Mouse (Mus musculus) midbrain, embryonic 12.5 days (tissue): ENCODE results near the gene Diexf. TPM values are rescaled to one million over a fixed set of nuclear protein-coding genes. Genes with fewer than 3 reads are reported as not detected.

Source experiments
- ATAC-seq: fragments of 200-750 bp; cut with Nextera tagmentation; 2 replicates; pipeline ENCODE4 v1.8.0; 2017; ENCODE audit warnings: low read depth, moderate TSS enrichment, moderate library complexity; ENCODE audit not compliant: low FRiP score
- H3K27ac ChIP-seq: fragments of 300-500 bp; sonication (generic); replicated peaks from 2 replicates; pipeline ENCODE4 v1.5.1; 2016; ENCODE audit warnings: mild to moderate bottlenecking
- H3K27me3 ChIP-seq: fragments of 300-500 bp; sonication (generic); 2 replicates; pipeline ENCODE4 v1.6.1; 2016; ENCODE audit warnings: mild to moderate bottlenecking
- H3K36me3 ChIP-seq: fragments of 300-500 bp; sonication (generic); 2 replicates; pipeline ENCODE4 v1.6.1; 2016
- H3K4me1 ChIP-seq: fragments of 300-500 bp; sonication (generic); 2 replicates; pipeline ENCODE4 v1.6.1; 2016
- H3K4me2 ChIP-seq: fragments of 300-500 bp; sonication (generic); replicated peaks from 2 replicates; pipeline ENCODE4 v1.6.1; 2016; ENCODE audit warnings: mild to moderate bottlenecking, moderate library complexity
- H3K4me3 ChIP-seq: fragments of 300-500 bp; sonication (generic); 2 replicates; pipeline ENCODE4 v1.5.1; 2016; ENCODE audit warnings: mild to moderate bottlenecking
- H3K9ac ChIP-seq: fragments of 300-500 bp; sonication (generic); replicated peaks from 2 replicates; pipeline ENCODE4 v1.6.1; 2016; ENCODE audit warnings: mild to moderate bottlenecking, moderate library complexity
- H3K9me3 ChIP-seq: fragments of 300-500 bp; sonication (generic); 2 replicates; pipeline ENCODE4 v1.6.1; 2016; ENCODE audit warnings: mild to moderate bottlenecking
- WGBS: fragments of 180-500 bp; shearing (Covaris S2); methylation state at CpG from one replicate; pipeline ENCODE4 v1.1.7; 2016; 5-methylcytosine and 5-hydroxymethylcytosine counted together
- polyA plus RNA-seq: library from polyadenylated mRNA; unstranded; fragments of >200 nt; fragmentation: Nextera tagmentation; extraction: Ambion mirVana; gene quantifications from 2 replicates; pipeline ENCODE4 v1.2.1, GENCODE M21; 2016

Gene Diexf
- polyA plus RNA-seq, 1 experiment from 2014 or later = 8.3 TPM

DNA sequence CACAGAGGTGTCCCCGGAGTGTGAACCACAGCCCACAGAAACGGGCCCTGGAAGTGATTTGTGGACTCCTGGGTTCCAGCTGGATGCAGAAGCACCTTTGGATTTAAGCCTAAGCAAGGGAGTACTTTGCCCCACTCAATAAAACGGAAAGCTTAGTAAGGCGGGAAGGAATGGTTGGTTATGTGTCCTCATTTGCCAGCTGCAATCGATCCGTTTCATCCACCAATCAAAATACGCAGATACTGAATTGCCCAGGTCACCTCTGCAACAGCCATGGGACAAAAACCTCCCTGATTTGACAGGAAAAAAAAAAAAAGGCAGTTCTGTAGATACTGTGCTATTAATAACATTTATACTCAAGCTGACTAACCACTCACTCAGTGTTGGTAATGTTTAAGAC is 47.0 kb downstream of the Diexf start:
- 83% methylated on average over 7 of the region's 7 CpGs for WGBS
- no peaks in the 10 kb centered on the region for H3K36me3 ChIP-seq
- H3K27me3 ChIP-seq = no peaks in the 10 kb centered on the region
- H3K27ac ChIP-seq = peak overlapping the region; percentile 16; the same call in 1 of the 2 replicates
- no peak overlapping the region for H3K4me3 ChIP-seq
- no peak overlapping the region for H3K9ac ChIP-seq
- no peak overlapping the region for H3K4me2 ChIP-seq
- H3K9me3 ChIP-seq = no peaks in the 10 kb centered on the region
- ATAC-seq = no peak
- H3K4me1 ChIP-seq = peaks cover 17% of the 10 kb centered on the region

DNA sequence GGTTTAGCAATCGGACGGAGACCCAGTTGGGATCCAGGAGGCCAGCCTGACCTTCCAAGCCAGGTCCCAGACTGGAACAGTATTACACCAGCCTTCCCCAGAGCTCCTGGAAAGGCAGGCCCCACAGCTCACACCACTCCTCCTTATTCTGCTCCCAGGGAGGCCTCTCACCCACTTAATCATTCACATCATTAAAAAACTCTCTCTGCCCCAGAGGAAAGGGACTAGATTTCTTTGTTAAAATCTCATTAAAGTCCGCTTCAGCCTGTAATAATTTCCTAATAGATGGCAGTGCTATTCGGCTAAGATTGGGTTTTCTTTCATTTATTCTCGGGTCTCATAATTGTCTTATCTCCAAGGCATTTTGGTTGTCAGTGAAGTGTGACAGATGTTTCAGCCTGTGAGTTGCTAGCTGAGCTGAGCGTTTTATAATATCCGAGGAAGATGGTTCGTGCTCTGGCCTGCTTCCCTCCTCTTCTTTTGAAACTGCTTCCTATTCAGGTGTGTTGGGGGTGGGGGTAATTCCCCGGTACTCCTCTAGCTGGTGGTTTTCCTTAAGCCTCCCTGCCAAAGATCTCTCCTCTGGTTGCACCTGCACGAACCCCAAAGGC is 47.7 kb downstream of the Diexf start:
- Histone ChIP-seq H3K9me3 (no peaks in the 10 kb centered on the region), H3K4me3 (no peak overlapping the region), H3K4me2 (no peak overlapping the region), H3K27ac (peak overlapping the region; percentile 16; the same call in 1 of the 2 replicates), H3K36me3 (no peaks in the 10 kb centered on the region), H3K9ac (no peak overlapping the region), H3K27me3 (no peaks in the 10 kb centered on the region), H3K4me1 (peaks cover 17% of the 10 kb centered on the region)
- 41% methylated on average over 10 of the region's 10 CpGs for WGBS
- ATAC-seq = no peak

DNA sequence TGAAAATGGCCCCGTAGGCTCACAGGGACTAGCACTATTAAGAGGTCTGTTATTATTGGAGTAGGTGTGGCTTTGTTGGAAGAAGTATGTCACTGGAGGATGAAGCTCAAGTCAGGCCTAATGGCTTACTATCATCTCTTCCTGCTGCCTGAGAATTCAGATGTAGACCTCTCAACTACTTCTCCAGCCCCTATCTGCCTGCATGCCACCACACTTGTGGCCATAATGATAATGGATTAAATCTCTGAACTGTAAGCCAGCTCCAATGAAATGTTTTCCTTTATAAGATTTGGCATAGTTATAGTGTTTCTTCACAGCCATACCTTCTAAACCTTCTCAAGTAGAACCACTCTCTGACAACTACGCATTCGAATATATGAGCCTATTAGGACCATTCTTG is 67.5 kb downstream of the Diexf start:
- ATAC-seq = no peak
- WGBS = 97% methylated on average over 3 of the region's 3 CpGs

DNA sequence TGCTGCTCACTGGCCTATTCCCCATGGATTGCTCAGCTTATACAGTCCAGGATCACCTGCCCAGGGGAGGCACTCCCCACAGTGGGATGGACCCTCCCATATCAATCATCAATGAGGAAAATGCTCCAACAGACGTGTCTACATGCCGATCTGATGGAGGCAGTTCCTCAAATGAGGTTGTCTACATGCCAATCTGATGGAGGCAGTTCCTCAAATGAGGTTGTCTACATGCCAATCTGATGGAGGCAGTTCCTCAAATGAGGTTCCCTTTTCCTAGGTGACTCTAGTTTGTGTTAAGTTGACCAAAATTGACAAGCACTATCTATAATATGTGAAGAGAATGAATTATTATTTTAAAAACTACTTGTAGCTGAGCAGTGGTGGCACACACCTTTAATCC is 69.9 kb downstream of the Diexf start:
- no peaks in the 10 kb centered on the region for H3K4me1 ChIP-seq
- H3K27me3 ChIP-seq = no peaks in the 10 kb centered on the region
- H3K4me3 ChIP-seq = no peak overlapping the region
- H3K9me3 ChIP-seq = no peaks in the 10 kb centered on the region
- H3K36me3 ChIP-seq = no peaks in the 10 kb centered on the region
- no peak overlapping the region for H3K9ac ChIP-seq
- 79% methylated on average over 2 of the region's 2 CpGs for whole genome bisulfite sequencing
- H3K4me2 ChIP-seq = no peak overlapping the region
- H3K27ac ChIP-seq = no peak overlapping the region
- ATAC-seq = no peak

More for the DNA sequence above, 67.5 kb downstream of the Diexf start:
- Histone ChIP-seq H3K9me3 (no peaks in the 10 kb centered on the region), H3K4me2 (no peak overlapping the region), H3K4me1 (no peaks in the 10 kb centered on the region), H3K27me3 (no peaks in the 10 kb centered on the region), H3K4me3 (no peak overlapping the region), H3K27ac (no peak overlapping the region), H3K9ac (no peak overlapping the region), H3K36me3 (no peaks in the 10 kb centered on the region)

DNA sequence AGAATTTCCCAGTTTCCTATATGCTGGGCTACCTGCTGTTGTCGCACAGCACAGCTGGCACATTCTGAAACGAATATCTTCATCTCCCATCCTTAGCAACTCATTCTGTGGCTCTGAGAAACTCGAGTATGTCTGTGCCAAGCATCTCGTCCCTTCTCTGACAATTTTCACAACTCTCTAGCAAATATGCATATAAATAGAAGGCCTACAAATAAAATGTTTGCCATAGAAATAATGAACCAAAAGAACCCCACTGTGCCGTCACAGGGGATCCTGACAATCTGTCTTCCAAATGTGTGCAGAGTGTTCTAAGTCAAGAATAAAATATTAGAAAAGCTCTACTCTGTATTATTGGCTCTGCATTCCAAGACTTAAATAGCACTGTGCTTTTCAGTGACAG is 70.5 kb downstream of the Diexf start:
- Histone ChIP-seq H3K36me3 (no peaks in the 10 kb centered on the region), H3K4me2 (no peak overlapping the region), H3K9me3 (no peaks in the 10 kb centered on the region), H3K4me3 (no peak overlapping the region), H3K9ac (no peak overlapping the region), H3K27ac (no peak overlapping the region), H3K27me3 (no peaks in the 10 kb centered on the region), H3K4me1 (no peaks in the 10 kb centered on the region)
- ATAC-seq = no peak
- WGBS = 71% methylated on average over 5 of the region's 5 CpGs

DNA sequence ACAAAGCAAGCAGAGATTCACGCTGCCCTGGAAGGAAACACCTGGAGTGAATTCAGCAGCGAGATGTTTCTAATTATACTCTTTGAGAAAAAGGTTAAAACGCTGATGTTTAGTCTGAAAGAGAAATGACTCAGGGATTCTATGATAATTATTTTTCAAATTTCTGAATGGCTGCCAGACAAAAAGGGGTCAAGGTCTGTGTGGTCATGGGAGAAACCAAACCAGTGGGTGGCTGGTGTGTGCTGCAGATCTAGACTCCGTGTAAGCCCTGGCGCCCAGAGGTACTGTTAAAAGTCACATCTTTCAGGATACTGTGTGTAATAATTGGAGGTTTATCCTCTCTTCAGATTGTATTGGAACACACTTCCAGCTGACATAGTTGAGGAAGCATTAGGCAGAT is 75.7 kb downstream of the Diexf start:
- Histone ChIP-seq H3K27ac (no peak overlapping the region), H3K36me3 (no peaks in the 10 kb centered on the region), H3K9ac (no peak overlapping the region), H3K4me2 (no peak overlapping the region), H3K27me3 (no peaks in the 10 kb centered on the region), H3K9me3 (no peaks in the 10 kb centered on the region), H3K4me3 (no peak overlapping the region), H3K4me1 (no peaks in the 10 kb centered on the region)
- no peak for ATAC-seq
- WGBS = 82% methylated on average over 5 of the region's 5 CpGs

DNA sequence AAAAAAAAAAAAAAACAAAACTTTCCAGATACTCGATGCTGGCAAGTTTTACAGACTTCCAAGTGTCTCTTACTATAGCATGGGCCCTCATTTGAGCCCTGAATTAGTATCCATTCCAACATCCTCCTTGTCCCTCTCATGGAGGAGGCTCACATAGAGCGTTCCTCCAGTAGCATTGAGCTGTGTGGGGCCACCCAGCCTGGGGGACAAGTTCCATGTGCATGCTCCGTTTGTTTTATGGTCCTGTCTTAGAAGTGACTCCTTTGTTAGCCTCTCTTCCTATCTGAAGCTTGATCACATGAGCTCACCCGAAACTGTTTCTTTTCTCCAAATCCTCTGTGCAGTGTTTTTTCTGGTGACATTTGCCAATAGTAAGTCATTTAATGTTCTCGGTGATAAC is 77.0 kb downstream of the Diexf start:
- Histone ChIP-seq H3K27ac (no peak overlapping the region), H3K4me1 (no peaks in the 10 kb centered on the region), H3K36me3 (no peaks in the 10 kb centered on the region), H3K27me3 (no peaks in the 10 kb centered on the region), H3K9me3 (no peaks in the 10 kb centered on the region), H3K4me3 (no peak overlapping the region), H3K4me2 (no peak overlapping the region), H3K9ac (no peak overlapping the region)
- WGBS = 85% methylated on average over 5 of the region's 5 CpGs
- no peak for ATAC-seq

DNA sequence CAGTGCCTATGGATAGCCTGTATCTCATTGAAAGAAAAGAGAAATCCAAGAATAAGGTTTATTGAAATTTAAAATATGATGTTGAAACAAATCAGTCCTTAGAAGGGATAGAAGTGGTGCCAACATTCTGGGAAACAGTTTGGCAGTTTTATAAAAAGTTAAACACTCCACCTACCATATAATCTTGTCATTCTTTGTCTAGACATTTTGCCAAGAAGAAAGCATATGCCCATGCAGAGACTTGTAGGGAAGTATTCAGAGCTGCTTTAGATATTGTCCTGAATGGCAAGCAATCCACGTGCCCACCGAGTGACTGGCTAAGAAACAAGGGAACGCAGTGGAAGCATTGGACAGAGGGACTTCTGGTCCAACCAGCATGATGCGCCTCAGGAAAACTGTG is 82.5 kb downstream of the Diexf start:
- Histone ChIP-seq H3K9ac (no peak overlapping the region), H3K36me3 (no peaks in the 10 kb centered on the region), H3K27me3 (no peaks in the 10 kb centered on the region), H3K4me1 (no peaks in the 10 kb centered on the region), H3K4me2 (no peak overlapping the region), H3K27ac (no peak overlapping the region), H3K4me3 (no peak overlapping the region), H3K9me3 (no peaks in the 10 kb centered on the region)
- no peak for ATAC-seq
- 90% methylated on average over 4 of the region's 4 CpGs for WGBS

DNA sequence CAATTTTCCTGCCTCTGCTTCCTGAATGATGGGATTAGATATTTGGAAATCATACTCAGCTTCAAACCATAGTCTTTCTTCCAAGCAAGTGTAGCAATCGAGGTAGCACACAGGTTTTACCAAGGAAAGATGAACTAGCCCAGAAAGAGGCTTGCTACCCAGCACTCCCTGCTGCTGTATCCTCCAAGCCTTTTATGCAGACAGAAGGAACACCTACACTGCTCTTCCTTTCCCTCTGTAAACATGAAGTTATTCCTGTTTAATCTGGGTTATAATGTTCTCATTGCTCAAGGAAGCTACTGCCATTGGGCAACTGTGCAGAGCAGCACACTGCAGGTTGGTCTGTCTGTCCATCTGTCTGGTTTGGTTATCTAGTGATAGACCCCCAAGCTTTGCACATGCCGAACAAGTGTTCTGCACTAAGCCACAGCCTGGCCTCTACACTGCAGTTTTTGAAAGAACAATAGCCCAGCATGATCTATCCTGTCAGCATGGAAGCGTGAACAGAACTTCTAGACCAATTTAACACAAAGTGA is 87.2 kb downstream of the Diexf start:
- WGBS = 60% methylated on average over 3 of the region's 3 CpGs
- no peak for ATAC-seq
- no peak overlapping the region for H3K27ac ChIP-seq

More for the DNA sequence above, 87.2 kb downstream of the Diexf start:
- no peaks in the 10 kb centered on the region for H3K9me3 ChIP-seq
- no peak overlapping the region for H3K9ac ChIP-seq
- no peaks in the 10 kb centered on the region for H3K36me3 ChIP-seq
- H3K4me2 ChIP-seq = no peak overlapping the region
- no peak overlapping the region for H3K4me3 ChIP-seq
- no peaks in the 10 kb centered on the region for H3K4me1 ChIP-seq
- H3K27me3 ChIP-seq = no peaks in the 10 kb centered on the region; the same call in 1 of the 2 replicates

Other genes with a start within 250 kb of the Diexf start
- gene Syt14, start 94.5 kb downstream of the Diexf start, polyA plus RNA-seq = 8.8 and 9.1 TPM in 2 replicates
- 1.3 and 2.2 TPM in 2 replicates for gene Irf6, start 22.8 kb upstream of the Diexf start, polyA plus RNA-seq
- gene A130010J15Rik, start 37.8 kb upstream of the Diexf start, polyA plus RNA-seq = 15.1 and 16.6 TPM in 2 replicates
- gene Traf3ip3, start 71.4 kb upstream of the Diexf start, polyA plus RNA-seq = 2.1 and 2.2 TPM in 2 replicates
- gene Lamb3, start 77.4 kb upstream of the Diexf start, polyA plus RNA-seq = 0.27 and 0.56 TPM in 2 replicates
- not detected in 2 replicates for gene Hsd11b1, start 133.8 kb upstream of the Diexf start, polyA plus RNA-seq
- gene G0s2, start 142.9 kb upstream of the Diexf start, polyA plus RNA-seq = 10.1 and 11.0 TPM in 2 replicates
- 28.1 and 28.7 TPM in 2 replicates for gene Camk1g, start 240.0 kb upstream of the Diexf start, polyA plus RNA-seq